Comparison of ENCODE assay signal across 9 mouse cellular contexts in the genomic region with DNA sequence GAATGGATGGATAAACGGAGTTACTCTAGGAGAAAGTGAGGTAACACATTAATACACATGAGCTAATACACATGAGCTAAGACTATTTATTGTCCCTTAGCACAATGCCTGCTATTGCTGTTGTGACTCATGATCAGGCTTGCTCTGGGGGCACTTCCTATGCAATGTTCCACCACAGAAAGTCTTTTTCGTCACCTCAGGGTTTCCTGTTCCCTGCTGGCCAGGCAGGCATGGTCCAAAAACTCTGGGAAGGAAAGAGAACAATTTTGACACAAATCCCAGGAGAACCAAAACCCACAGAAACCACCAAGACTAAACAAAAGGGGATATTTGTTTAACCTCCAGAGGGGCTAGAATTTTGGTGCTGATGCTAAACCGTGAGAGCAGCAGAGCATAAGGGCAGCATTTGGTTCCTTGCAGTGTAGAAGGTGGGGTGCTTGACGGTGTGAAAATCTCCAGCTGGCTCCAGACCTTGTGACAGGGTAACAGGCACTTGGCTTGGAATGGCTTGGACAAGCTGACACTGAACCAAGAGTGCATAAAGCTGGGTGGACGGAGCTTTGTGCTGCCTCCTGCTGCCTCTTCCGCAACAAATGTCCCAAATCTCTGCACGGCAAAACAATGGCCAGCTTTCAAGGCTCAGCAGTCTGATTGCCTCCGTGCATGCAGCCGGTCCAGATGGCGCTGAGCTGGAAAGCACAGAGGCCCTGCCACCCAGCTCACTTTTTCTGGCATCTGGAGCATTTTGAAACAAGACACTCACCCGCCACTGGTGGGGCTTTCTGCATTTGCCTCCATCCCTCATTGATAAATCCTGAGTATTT. TPM values are rescaled to one million over a fixed set of nuclear protein-coding genes. Genes with fewer than 3 reads are reported as not detected.
DNase-seq lines count a peak whose midpoint lies in the region; ATAC-seq lines count a peak whose summit lies in the region.
"Had no signal": no experiment of that assay in that cellular context is flagged by ENCODE, and none has a peak within 500 bp of the region (broad histone marks: within the 10 kb centered on the region; RNA-seq: fewer than 3 reads in every experiment).

No protein-coding gene starts in this region.

- peak overlapping the region; percentile 28; the same call in 1 of the 2 replicates for H3K9ac ChIP-seq in hindbrain, embryonic 11.5 days (ENCODE audit: low read depth, low read length)
- H3K9ac ChIP-seq: liver, embryonic 15.5 days had no signal

- H3K4me3 ChIP-seq in brown adipose tissue, adult 24 weeks (ENCODE audit: insufficient read depth, low read depth, low read length) = no peak overlapping the region
- H3K4me3 ChIP-seq in hindbrain, embryonic 11.5 days (ENCODE audit: low read depth, low read length) = no peak overlapping the region
- H3K4me3 ChIP-seq: liver, embryonic 15.5 days had no signal

- peak; percentile 21 to 59 for DNase-seq in left cerebral cortex, postnatal 25 days (ENCODE audit: low spot score in 2 of 2)
- DNase-seq in left cerebral cortex, postnatal 36 days (ENCODE audit: low spot score in 2 of 2) = no peak
- DNase-seq in fibroblast of lung, adult 2 months (ENCODE audit: low read depth) = peak; percentile 97
- DNase-seq in hindbrain, embryonic 11.5 days (ENCODE audit: low spot score) = peak; percentile 58
- DNase-seq in lung, postnatal 10 days = peak; percentile 72
- DNase-seq in testis, postnatal 14 days (ENCODE audit: low spot score) = no peak
- no peak for DNase-seq in spleen, postnatal 14 days (ENCODE audit: low spot score in 2 of 2)

- 14% methylated on average over 11 of the region's 11 CpGs for WGBS in hindbrain, embryonic 11.5 days

- H3K27ac ChIP-seq in brown adipose tissue, adult 24 weeks (replicated peaks; ENCODE audit: low read depth, low read length) = peak overlapping the region; percentile 93
- peak overlapping the region; percentile 70 for H3K27ac ChIP-seq in hindbrain, embryonic 11.5 days (ENCODE audit: low read depth, low read length)

- H3K4me1 ChIP-seq in brown adipose tissue, adult 24 weeks (ENCODE audit: control insufficient read depth, insufficient read depth, insufficient read length, low read length) = peaks cover 23% of the 10 kb centered on the region
- H3K4me1 ChIP-seq in hindbrain, embryonic 11.5 days (replicated peaks; ENCODE audit: control insufficient read depth, insufficient read depth, low read length) = no peaks in the 10 kb centered on the region; the same call in 1 of the 2 replicates

- intact Hi-C loops in left cerebral cortex, postnatal 25 days (cut with DNase I) = no loop called here
- intact Hi-C loops in left cerebral cortex, postnatal 36 days (cut with DNase I) = no loop called here

- peak; percentile 49; the same call in 1 of the 2 replicates for ATAC-seq in hindbrain, embryonic 11.5 days (ENCODE audit: low FRiP score)

- no peaks in the 10 kb centered on the region for H3K36me3 ChIP-seq in hindbrain, embryonic 11.5 days (ENCODE audit: control insufficient read depth, insufficient read depth, low read length)
- H3K36me3 ChIP-seq: liver, embryonic 15.5 days had no signal

- no peaks in the 10 kb centered on the region for H3K27me3 ChIP-seq in hindbrain, embryonic 11.5 days (ENCODE audit: control insufficient read depth, insufficient read depth, low read length)

- H3K9me3 ChIP-seq in hindbrain, embryonic 11.5 days (ENCODE audit: control insufficient read depth, low read length) = no peaks in the 10 kb centered on the region
- H3K9me3 ChIP-seq: liver, embryonic 15.5 days had no signal

- no peak overlapping the region for H3K4me2 ChIP-seq in hindbrain, embryonic 11.5 days (replicated peaks; ENCODE audit: low read depth, low read length)
- H3K4me2 ChIP-seq: liver, embryonic 15.5 days had no signal

RNA-seq across cellular contexts. Expression of a gene that starts 3.6 kb away (rescaled TPM):
- 10 to 100 TPM; 12.0 to 17.0 TPM for total RNA-seq in left cerebral cortex, postnatal 25 days (2021)
- total RNA-seq in left cerebral cortex, postnatal 36 days (2021) = 10 to 100 TPM; 12.3 to 14.1 TPM
- 11.1 and 26.4 TPM in 2 replicates for polyA plus RNA-seq in brown adipose tissue, adult 24 weeks (2012; ENCODE audit: insufficient read depth, insufficient read length, missing spikeins)
- polyA plus RNA-seq in hindbrain, embryonic 11.5 days (2014; fragmentation: Nextera tagmentation; extraction: Ambion mirVana) = 16.4 and 17.2 TPM in 2 replicates

RNA-seq across cellular contexts. Expression of a gene that starts 6.0 kb away (rescaled TPM):
- total RNA-seq in left cerebral cortex, postnatal 25 days (2021) = 10 to 100 TPM; 72.7 to 72.8 TPM
- total RNA-seq in left cerebral cortex, postnatal 36 days (2021) = 10 to 100 TPM; 63.9 to 66.4 TPM
- polyA plus RNA-seq in brown adipose tissue, adult 24 weeks (2012; ENCODE audit: insufficient read depth, insufficient read length, missing spikeins) = 16.2 and 17.1 TPM in 2 replicates
- 61.9 and 67.5 TPM in 2 replicates for polyA plus RNA-seq in hindbrain, embryonic 11.5 days (2014; fragmentation: Nextera tagmentation; extraction: Ambion mirVana)

RNA-seq across cellular contexts. Expression of a gene that starts 11.7 kb away (rescaled TPM):
- total RNA-seq in left cerebral cortex, postnatal 25 days (2021) = 100 to 1,000 TPM; 171 to 183 TPM
- total RNA-seq in left cerebral cortex, postnatal 36 days (2021) = 100 to 1,000 TPM; 148 to 168 TPM
- not detected in 2 replicates for polyA plus RNA-seq in brown adipose tissue, adult 24 weeks (2012; ENCODE audit: insufficient read depth, insufficient read length, missing spikeins)
- 1.0 and 2.0 TPM in 2 replicates for polyA plus RNA-seq in hindbrain, embryonic 11.5 days (2014; fragmentation: Nextera tagmentation; extraction: Ambion mirVana)
- polyA plus RNA-seq: liver, embryonic 15.5 days had no signal

RNA-seq across cellular contexts. Expression of a gene that starts 12.7 kb away (rescaled TPM):
- 10 to 100 TPM; 45.8 to 46.4 TPM for total RNA-seq in left cerebral cortex, postnatal 25 days (2021)
- total RNA-seq in left cerebral cortex, postnatal 36 days (2021) = 10 to 100 TPM; 37.2 to 47.1 TPM
- 30.2 and 32.3 TPM in 2 replicates for polyA plus RNA-seq in brown adipose tissue, adult 24 weeks (2012; ENCODE audit: insufficient read depth, insufficient read length, missing spikeins)
- 23.6 and 26.0 TPM in 2 replicates for polyA plus RNA-seq in hindbrain, embryonic 11.5 days (2014; fragmentation: Nextera tagmentation; extraction: Ambion mirVana)

RNA-seq across cellular contexts. Expression of a gene that starts 25.2 kb away (rescaled TPM):
- total RNA-seq in left cerebral cortex, postnatal 25 days (2021) = 1 to 10 TPM; 3.9 to 5.1 TPM
- total RNA-seq in left cerebral cortex, postnatal 36 days (2021) = 1 to 10 TPM; 2.7 to 3.3 TPM
- 1.4 TPM in 1 of 2 replicates, not detected in the other for polyA plus RNA-seq in brown adipose tissue, adult 24 weeks (2012; ENCODE audit: insufficient read depth, insufficient read length, missing spikeins)
- 4.4 and 4.7 TPM in 2 replicates for polyA plus RNA-seq in hindbrain, embryonic 11.5 days (2014; fragmentation: Nextera tagmentation; extraction: Ambion mirVana)

Comparison
In these comparisons a context has a peak if more than half of its experiments do, and no peak if none do; other contexts are left out.
1. DNase-seq: peak in left cerebral cortex, postnatal 25 days (2 of 2), fibroblast of lung, adult 2 months (single experiment), hindbrain, embryonic 11.5 days (single experiment) and lung, postnatal 10 days (single experiment); none in left cerebral cortex, postnatal 36 days (0 of 2), testis, postnatal 14 days (single experiment) and spleen, postnatal 14 days (0 of 2).